Mouse (Mus musculus): Measurements from ENCODE around the gene Il1rap.

DNA sequence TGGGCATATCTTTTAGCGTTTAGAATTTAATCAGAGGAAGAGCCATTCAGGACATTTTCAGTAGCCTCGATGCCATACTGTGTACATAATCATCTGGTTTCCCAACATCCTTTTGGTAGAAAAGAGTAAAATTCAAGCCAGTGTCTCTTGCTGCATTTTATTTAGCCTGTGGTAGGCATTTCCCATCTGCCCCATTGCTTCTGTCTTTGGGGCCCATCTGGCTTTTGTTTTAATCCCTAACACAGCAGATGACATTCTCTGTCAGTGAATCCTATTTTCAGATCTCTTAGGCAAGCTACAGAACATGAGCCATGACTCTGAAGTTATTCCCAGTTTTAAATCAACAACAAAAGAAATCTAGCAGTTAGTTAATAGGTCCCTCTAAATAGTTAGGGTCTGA, 32.3 kb upstream of the Il1rap start:
- TF ChIP-seq TBP (IDR thresholded peaks at IDR 0.05; ENCODE audit: low read depth, low read length) (no peak), NRF1 (IDR thresholded peaks at IDR 0.05; ENCODE audit: insufficient read depth, low read depth, low read length, poor library complexity, severe bottlenecking) (no peak), POLR2A (IDR thresholded peaks at IDR 0.05; ENCODE audit: control insufficient read depth in 1 of 2, insufficient read depth in 1 of 2, low read depth in 1 of 2, low read length in 2 of 2, poor library complexity in 1 of 2) (no peak)

Data from MEL (cell line).